Mouse (Mus musculus): Measurements from ENCODE around the gene Bcdin3d. TPM values are rescaled to one million over a fixed set of nuclear protein-coding genes. Genes with fewer than 3 reads are reported as not detected.

Bcdin3d gene
- polyA plus RNA-seq, 1 experiment from 2014 or later: 24.6 TPM

DNA sequence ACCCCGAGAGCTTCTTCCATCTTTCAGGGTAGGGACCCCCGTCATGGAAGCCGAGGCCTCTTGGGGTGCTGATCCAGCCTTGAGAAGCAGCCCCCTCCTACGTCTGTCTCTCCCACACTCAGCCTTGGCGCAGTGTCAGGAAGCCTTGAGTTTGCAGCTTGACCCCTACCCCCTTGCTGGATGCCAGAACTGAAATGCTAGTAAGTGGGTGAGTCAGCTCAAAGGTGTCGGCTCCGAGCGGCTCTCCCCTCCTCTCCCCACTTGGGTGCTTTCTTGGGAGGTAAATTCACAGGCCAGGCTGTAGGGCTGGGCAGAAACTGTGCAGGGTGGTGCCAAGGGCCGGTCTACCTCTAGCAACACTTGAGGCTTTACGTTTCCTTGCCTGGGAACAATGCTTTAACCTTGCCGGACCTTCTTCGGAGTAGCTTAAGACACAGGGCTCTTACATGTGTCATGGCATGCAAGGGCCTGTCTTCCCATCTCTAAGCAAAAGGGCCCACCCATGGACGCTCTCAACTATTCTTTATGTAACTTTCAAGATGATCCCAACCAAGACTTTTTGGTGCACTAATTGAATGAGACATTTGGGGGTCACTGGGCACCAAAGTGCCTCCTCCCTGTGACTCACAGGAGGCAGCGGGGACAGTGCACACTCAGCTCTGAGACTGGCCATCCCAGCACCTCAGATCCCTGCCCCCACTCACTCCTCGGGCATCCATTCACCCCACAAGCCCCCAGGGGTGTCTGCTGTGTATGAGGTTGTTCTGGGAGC lies 31.0 kb upstream of the Bcdin3d start:
- no peaks in the 10 kb centered on the region for H3K9me3 ChIP-seq (ENCODE audit: control insufficient read depth, low read length)
- ATAC-seq (ENCODE audit: low FRiP score, low TSS enrichment) (no peak), DNase-seq (no peak)
- H3K27me3 ChIP-seq (ENCODE audit: control insufficient read depth, insufficient read depth, low read length): no peaks in the 10 kb centered on the region
- H3K4me1 ChIP-seq (ENCODE audit: control insufficient read depth, insufficient read depth, low read length): peaks cover 10% of the 10 kb centered on the region; the same call in 1 of the 2 replicates
- H3K9ac ChIP-seq (replicated peaks; ENCODE audit: low read length): no peak overlapping the region
- WGBS: 83% methylated on average over 15 of the region's 15 CpGs
- no peaks in the 10 kb centered on the region for H3K36me3 ChIP-seq (ENCODE audit: control insufficient read depth, insufficient read depth, low read length)
- H3K4me2 ChIP-seq (ENCODE audit: low read length): no peak overlapping the region
- no peak overlapping the region for H3K27ac ChIP-seq (replicated peaks; ENCODE audit: low read depth, low read length)
- H3K4me3 ChIP-seq (replicated peaks; ENCODE audit: low read depth, low read length): no peak overlapping the region

DNA sequence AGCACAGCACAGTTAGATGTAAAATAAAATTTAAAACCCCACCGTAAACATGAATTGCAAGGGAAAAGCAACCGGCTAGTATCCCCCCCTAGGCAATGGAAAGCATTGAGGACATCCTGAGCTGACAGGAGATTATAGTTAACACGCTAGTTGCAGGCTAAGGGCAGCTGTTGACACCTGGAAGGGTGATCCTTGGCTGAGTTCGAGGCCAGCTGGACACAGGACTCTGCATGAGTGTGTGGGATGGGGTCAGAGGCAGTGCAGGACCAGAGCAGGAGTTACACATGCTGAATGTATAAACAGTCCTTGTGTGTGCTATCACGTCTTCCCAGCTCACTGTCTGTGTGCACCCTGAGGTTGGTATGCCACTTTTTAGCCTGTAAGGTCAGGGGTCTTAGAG lies 28.7 kb upstream of the Bcdin3d start:
- H3K4me1 ChIP-seq (ENCODE audit: control insufficient read depth, insufficient read depth, low read length): peaks cover 10% of the 10 kb centered on the region; the same call in 1 of the 2 replicates
- 0 out of 2 replicates have a peak, but pooled peaks cover 3% of the 10 kb centered on the region for H3K27me3 ChIP-seq (ENCODE audit: control insufficient read depth, insufficient read depth, low read length)
- H3K27ac ChIP-seq (replicated peaks; ENCODE audit: low read depth, low read length): no peak overlapping the region
- ATAC-seq (ENCODE audit: low FRiP score, low TSS enrichment) (no peak), DNase-seq (no peak)
- no peak overlapping the region for H3K4me3 ChIP-seq (replicated peaks; ENCODE audit: low read depth, low read length)
- no peak overlapping the region for H3K4me2 ChIP-seq (ENCODE audit: low read length)
- WGBS: 78% methylated on average over 5 of the region's 5 CpGs
- no peaks in the 10 kb centered on the region for H3K36me3 ChIP-seq (ENCODE audit: control insufficient read depth, insufficient read depth, low read length)
- H3K9me3 ChIP-seq (ENCODE audit: control insufficient read depth, low read length): no peaks in the 10 kb centered on the region
- no peak overlapping the region for H3K9ac ChIP-seq (replicated peaks; ENCODE audit: low read length)

DNA sequence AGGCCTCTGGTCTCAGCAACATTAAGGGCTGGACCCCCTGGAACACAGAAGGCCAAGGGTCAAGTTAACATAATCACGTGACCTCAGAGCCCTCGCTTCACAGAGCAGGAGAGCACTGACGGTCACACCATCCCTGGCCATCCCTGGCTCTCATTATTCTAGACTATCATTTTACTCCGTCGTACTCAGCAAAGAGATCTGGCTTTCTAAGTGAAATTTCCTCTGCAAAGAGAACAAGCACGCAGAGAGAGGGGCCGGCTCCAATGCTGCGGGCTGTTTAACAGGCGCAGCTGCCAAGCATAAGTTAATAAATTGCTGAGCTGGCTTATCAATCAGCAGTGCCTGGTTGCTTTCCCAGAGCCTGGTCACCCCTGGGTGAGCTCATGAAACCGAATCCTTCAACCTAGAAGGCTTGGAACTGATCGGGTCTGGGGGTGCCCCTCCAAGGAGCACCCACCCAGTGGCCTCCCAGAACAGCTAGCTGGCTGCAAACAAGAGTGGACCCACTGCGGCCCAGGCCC lies 27.8 kb upstream of the Bcdin3d start:
- 40% methylated on average over 12 of the region's 12 CpGs for WGBS
- ATAC-seq (ENCODE audit: low FRiP score, low TSS enrichment): no peak
- Histone ChIP-seq H3K27me3 (ENCODE audit: control insufficient read depth, insufficient read depth, low read length) (0 out of 2 replicates have a peak, but pooled peaks cover 3% of the 10 kb centered on the region), H3K27ac (replicated peaks; ENCODE audit: low read depth, low read length) (peak overlapping the region; percentile 38), H3K36me3 (ENCODE audit: control insufficient read depth, insufficient read depth, low read length) (no peaks in the 10 kb centered on the region), H3K9ac (replicated peaks; ENCODE audit: low read length) (no peak overlapping the region), H3K4me2 (ENCODE audit: low read length) (no peak overlapping the region), H3K4me3 (replicated peaks; ENCODE audit: low read depth, low read length) (no peak overlapping the region), H3K9me3 (ENCODE audit: control insufficient read depth, low read length) (no peaks in the 10 kb centered on the region), H3K4me1 (ENCODE audit: control insufficient read depth, insufficient read depth, low read length) (peaks cover 10% of the 10 kb centered on the region; the same call in 1 of the 2 replicates)
- peak; percentile 56 for DNase-seq

DNA sequence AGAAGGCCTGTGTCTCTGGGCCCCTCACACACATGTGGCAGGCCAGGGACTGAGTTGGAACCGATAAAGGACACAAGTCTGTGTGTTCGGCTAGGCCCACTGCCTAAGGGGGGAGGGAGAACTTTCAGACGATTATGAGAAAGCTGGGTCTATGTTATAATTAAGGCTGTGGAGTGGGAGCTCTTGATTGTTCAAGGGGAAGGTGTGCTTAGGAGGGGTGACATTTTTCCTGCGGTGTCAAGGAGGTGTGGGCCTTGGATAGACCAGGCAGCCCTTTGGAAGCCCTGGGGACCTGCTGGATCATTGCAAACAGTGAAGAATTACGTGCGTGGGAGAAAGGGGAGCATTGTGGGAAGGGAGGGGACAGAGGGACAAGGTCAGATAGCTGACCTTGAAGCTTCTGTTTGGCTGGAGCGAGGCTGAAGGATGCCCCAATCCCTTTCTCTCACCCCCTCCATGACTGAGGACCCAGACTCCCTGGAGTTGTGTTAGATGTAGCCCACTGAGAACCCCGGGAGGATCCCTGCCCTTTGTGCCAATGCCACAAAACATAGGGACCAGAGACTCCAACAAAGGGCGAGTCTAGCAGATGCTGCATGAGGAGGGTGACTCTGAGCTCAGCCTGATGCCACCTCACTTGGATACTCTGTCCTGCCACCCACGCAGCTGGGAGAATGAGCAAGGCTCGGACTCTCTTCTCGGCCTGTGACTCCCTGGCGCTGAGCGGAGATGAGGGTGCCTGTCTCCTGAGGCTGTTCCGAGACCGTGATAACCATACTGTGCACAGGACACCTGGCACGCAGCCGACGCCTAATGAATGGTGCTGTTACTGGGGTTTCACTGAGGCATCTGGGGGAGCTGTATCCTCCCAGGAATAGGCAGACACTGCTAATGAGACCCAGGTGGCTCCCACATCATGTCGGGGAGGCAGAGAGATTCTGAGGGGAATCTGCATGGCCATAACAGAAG lies 27.0 kb upstream of the Bcdin3d start:
- 56% methylated on average over 20 of the region's 20 CpGs for WGBS
- no peak overlapping the region for H3K4me2 ChIP-seq (ENCODE audit: low read length)
- no peaks in the 10 kb centered on the region for H3K9me3 ChIP-seq (ENCODE audit: control insufficient read depth, low read length)
- no peak overlapping the region for H3K4me3 ChIP-seq (replicated peaks; ENCODE audit: low read depth, low read length)
- DNase-seq: peak; percentile 34
- H3K36me3 ChIP-seq (ENCODE audit: control insufficient read depth, insufficient read depth, low read length): no peaks in the 10 kb centered on the region
- no peak overlapping the region for H3K9ac ChIP-seq (replicated peaks; ENCODE audit: low read length)
- peaks cover 10% of the 10 kb centered on the region; the same call in 1 of the 2 replicates for H3K4me1 ChIP-seq (ENCODE audit: control insufficient read depth, insufficient read depth, low read length)
- peak overlapping the region; percentile 38 for H3K27ac ChIP-seq (replicated peaks; ENCODE audit: low read depth, low read length)
- 0 out of 2 replicates have a peak, but pooled peaks cover 3% of the 10 kb centered on the region for H3K27me3 ChIP-seq (ENCODE audit: control insufficient read depth, insufficient read depth, low read length)
- no peak for ATAC-seq (ENCODE audit: low FRiP score, low TSS enrichment)

DNA sequence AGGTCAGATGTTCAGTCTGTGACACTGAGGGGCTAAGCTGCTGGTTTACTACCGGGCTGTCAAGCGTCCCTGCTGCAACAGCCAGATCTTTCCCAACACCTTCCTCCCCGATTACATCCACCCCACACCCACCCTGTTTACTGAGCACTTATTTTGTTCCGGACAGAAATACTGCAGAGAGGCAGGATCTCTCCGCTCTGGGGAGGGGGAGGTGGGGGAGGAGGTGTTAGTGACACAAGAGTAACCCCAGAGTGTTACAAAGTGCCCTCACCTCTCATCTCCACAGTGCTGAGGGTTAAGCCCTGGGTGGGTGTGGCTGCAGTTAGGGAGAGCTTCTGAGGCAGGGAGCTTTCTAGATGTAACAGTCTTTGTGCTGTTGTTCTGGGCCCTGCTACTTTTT lies 25.8 kb upstream of the Bcdin3d start:
- H3K27me3 ChIP-seq (ENCODE audit: control insufficient read depth, insufficient read depth, low read length): 0 out of 2 replicates have a peak, but pooled peaks cover 3% of the 10 kb centered on the region
- H3K9ac ChIP-seq (replicated peaks; ENCODE audit: low read length): no peak overlapping the region
- H3K4me1 ChIP-seq (ENCODE audit: control insufficient read depth, insufficient read depth, low read length): peaks cover 10% of the 10 kb centered on the region; the same call in 1 of the 2 replicates
- H3K9me3 ChIP-seq (ENCODE audit: control insufficient read depth, low read length): no peaks in the 10 kb centered on the region
- H3K36me3 ChIP-seq (ENCODE audit: control insufficient read depth, insufficient read depth, low read length): no peaks in the 10 kb centered on the region
- DNase-seq (no peak), ATAC-seq (ENCODE audit: low FRiP score, low TSS enrichment) (no peak)
- no peak overlapping the region for H3K4me2 ChIP-seq (ENCODE audit: low read length)
- no peak overlapping the region for H3K4me3 ChIP-seq (replicated peaks; ENCODE audit: low read depth, low read length)
- no peak overlapping the region for H3K27ac ChIP-seq (replicated peaks; ENCODE audit: low read depth, low read length)
- WGBS: 66% methylated on average over 5 of the region's 5 CpGs

DNA sequence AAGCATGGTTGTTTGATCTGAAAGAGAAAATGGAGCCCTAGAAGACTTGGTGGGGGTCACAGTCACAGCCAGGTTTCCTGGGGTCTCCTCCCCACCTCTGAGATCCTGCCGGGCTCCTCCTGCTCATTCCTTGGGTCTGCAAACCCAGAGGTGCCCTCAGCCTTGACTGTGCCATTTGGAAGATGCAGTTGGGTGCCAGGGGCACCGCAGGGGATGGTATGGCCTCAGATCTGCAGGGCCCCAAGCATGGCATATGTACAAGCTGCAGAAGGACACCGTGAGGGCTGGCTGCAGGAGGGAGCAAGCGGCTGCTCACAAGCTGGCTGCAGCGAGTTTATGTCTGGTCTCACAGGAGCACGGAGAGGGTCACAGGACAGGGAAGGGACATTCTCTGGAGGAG lies 25.2 kb upstream of the Bcdin3d start:
- no peak for ATAC-seq (ENCODE audit: low FRiP score, low TSS enrichment)
- 59% methylated on average over 6 of the region's 6 CpGs for WGBS
- no peak for DNase-seq

DNA sequence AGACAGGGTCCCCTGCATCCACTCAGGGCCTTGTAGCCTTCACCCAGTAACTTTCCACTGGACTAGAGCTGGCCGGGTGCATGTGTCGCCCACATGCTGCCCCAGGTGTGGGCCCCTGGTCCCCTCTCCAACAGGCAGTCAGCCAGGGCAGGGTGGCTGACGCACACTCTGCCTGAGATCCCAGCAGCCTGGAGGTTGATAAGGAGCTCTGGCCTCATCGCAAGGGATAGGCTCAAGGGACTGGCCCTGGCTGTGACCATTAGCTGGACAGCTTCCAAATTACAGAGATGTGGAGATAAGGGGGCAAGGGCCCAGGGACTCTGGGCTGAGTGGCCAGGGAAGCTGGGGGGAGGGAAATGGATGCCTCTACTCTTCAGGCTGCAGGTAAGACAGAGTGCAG lies 24.3 kb upstream of the Bcdin3d start:
- Histone ChIP-seq H3K4me1 (ENCODE audit: control insufficient read depth, insufficient read depth, low read length) (peaks cover 10% of the 10 kb centered on the region; the same call in 1 of the 2 replicates), H3K27ac (replicated peaks; ENCODE audit: low read depth, low read length) (no peak overlapping the region), H3K9ac (replicated peaks; ENCODE audit: low read length) (no peak overlapping the region), H3K36me3 (ENCODE audit: control insufficient read depth, insufficient read depth, low read length) (no peaks in the 10 kb centered on the region), H3K9me3 (ENCODE audit: control insufficient read depth, low read length) (no peaks in the 10 kb centered on the region), H3K4me3 (replicated peaks; ENCODE audit: low read depth, low read length) (no peak overlapping the region), H3K4me2 (ENCODE audit: low read length) (no peak overlapping the region), H3K27me3 (ENCODE audit: control insufficient read depth, insufficient read depth, low read length) (0 out of 2 replicates have a peak, but pooled peaks cover 3% of the 10 kb centered on the region)
- WGBS: 65% methylated on average over 4 of the region's 4 CpGs
- ATAC-seq (ENCODE audit: low FRiP score, low TSS enrichment) (no peak), DNase-seq (no peak)

More for the DNA sequence above, 25.2 kb upstream of the Bcdin3d start:
- no peak overlapping the region for H3K4me2 ChIP-seq (ENCODE audit: low read length)
- no peaks in the 10 kb centered on the region for H3K36me3 ChIP-seq (ENCODE audit: control insufficient read depth, insufficient read depth, low read length)
- no peak overlapping the region for H3K4me3 ChIP-seq (replicated peaks; ENCODE audit: low read depth, low read length)
- H3K9ac ChIP-seq (replicated peaks; ENCODE audit: low read length): no peak overlapping the region
- H3K27me3 ChIP-seq (ENCODE audit: control insufficient read depth, insufficient read depth, low read length): 0 out of 2 replicates have a peak, but pooled peaks cover 3% of the 10 kb centered on the region
- H3K9me3 ChIP-seq (ENCODE audit: control insufficient read depth, low read length): no peaks in the 10 kb centered on the region
- H3K4me1 ChIP-seq (ENCODE audit: control insufficient read depth, insufficient read depth, low read length): peaks cover 10% of the 10 kb centered on the region; the same call in 1 of the 2 replicates
- no peak overlapping the region for H3K27ac ChIP-seq (replicated peaks; ENCODE audit: low read depth, low read length)

DNA sequence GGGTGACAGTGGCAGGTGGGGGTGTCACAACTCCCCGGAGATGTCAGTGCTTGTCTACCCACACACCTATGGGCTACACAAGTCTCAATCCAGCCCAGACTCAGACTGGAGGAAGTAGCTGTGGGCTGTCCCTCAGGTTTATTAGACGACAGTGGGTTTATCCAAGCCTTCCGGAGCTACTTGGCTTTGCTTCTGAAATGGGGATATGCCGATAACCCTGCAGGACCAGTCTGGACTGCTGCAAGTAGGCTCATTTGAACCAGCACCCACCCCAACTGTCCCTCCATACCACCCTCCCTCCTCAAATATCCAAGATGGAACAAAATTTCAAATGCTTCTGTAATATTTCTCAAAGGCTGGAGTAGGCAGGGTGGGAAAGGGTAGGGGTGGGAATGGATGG lies 23.8 kb upstream of the Bcdin3d start:
- 85% methylated on average over 4 of the region's 4 CpGs for WGBS
- 0 out of 2 replicates have a peak, but pooled peaks cover 3% of the 10 kb centered on the region for H3K27me3 ChIP-seq (ENCODE audit: control insufficient read depth, insufficient read depth, low read length)
- H3K36me3 ChIP-seq (ENCODE audit: control insufficient read depth, insufficient read depth, low read length): no peaks in the 10 kb centered on the region

More for the DNA sequence above, 23.8 kb upstream of the Bcdin3d start:
- H3K4me2 ChIP-seq (ENCODE audit: low read length): no peak overlapping the region
- no peak for DNase-seq
- H3K9me3 ChIP-seq (ENCODE audit: control insufficient read depth, low read length): no peaks in the 10 kb centered on the region
- H3K9ac ChIP-seq (replicated peaks; ENCODE audit: low read length): no peak overlapping the region
- no peak overlapping the region for H3K27ac ChIP-seq (replicated peaks; ENCODE audit: low read depth, low read length)
- ATAC-seq (ENCODE audit: low FRiP score, low TSS enrichment): no peak
- H3K4me1 ChIP-seq (ENCODE audit: control insufficient read depth, insufficient read depth, low read length): peaks cover 10% of the 10 kb centered on the region; the same call in 1 of the 2 replicates
- no peak overlapping the region for H3K4me3 ChIP-seq (replicated peaks; ENCODE audit: low read depth, low read length)

Measured in midbrain, embryonic 14.5 days (tissue).